Mouse (Mus musculus) midbrain, postnatal 0 days (tissue): ENCODE measurements around the gene Larp4b. TPM values are rescaled to one million over a fixed set of nuclear protein-coding genes. Genes with fewer than 3 reads are reported as not detected.

Experiments used
- ATAC-seq: fragments of 200-750 bp; cut with Nextera tagmentation; 2 replicates; pipeline ENCODE4 v1.8.0; 2017; ENCODE audit warnings: moderate number of reproducible peaks, mild to moderate bottlenecking, moderate TSS enrichment, moderate library complexity; ENCODE audit not compliant: low FRiP score
- DNase-seq: peaks from one replicate; pipeline ENCODE4 v3.0.0-alpha.2; 2015; ENCODE audit warnings: low spot score
- H3K27ac ChIP-seq: fragments of 300-500 bp; sonication (generic); 2 replicates; pipeline ENCODE4 v1.5.1; 2014; ENCODE audit warnings: low read depth, mild to moderate bottlenecking, low read length, mixed read lengths
- H3K27me3 ChIP-seq: fragments of 300-500 bp; sonication (generic); 2 replicates; pipeline ENCODE4 v1.6.1; 2014; ENCODE audit warnings: low read length, control low read depth, mixed read lengths; ENCODE audit not compliant: insufficient read depth
- H3K36me3 ChIP-seq: fragments of 300-500 bp; sonication (generic); 2 replicates; pipeline ENCODE4 v1.6.1; 2014; ENCODE audit warnings: low read length, control low read depth, mixed read lengths; ENCODE audit not compliant: insufficient read depth
- H3K4me1 ChIP-seq: fragments of 300-500 bp; sonication (generic); 2 replicates; pipeline ENCODE4 v1.6.1; 2014; ENCODE audit warnings: mild to moderate bottlenecking, control low read depth, antibody characterized with exemption, low read length, mixed read lengths; ENCODE audit not compliant: insufficient read depth
- H3K4me2 ChIP-seq: fragments of 300-500 bp; sonication (generic); 2 replicates; pipeline ENCODE4 v1.6.1; 2014; ENCODE audit warnings: low read depth, mild to moderate bottlenecking, low read length, mixed read lengths; ENCODE audit not compliant: poor library complexity, severe bottlenecking
- H3K4me3 ChIP-seq: fragments of 300-500 bp; sonication (generic); 2 replicates; pipeline ENCODE4 v1.5.1; 2014; ENCODE audit warnings: low read depth, mild to moderate bottlenecking, low read length, moderate library complexity
- H3K9ac ChIP-seq: fragments of 300-500 bp; sonication (generic); replicated peaks from 2 replicates; pipeline ENCODE4 v1.6.1; 2014; ENCODE audit warnings: mild to moderate bottlenecking, low read length, moderate library complexity, mixed read lengths; ENCODE audit not compliant: poor library complexity, severe bottlenecking
- H3K9me3 ChIP-seq: fragments of 300-500 bp; sonication (generic); 2 replicates; pipeline ENCODE4 v1.6.1; 2016; ENCODE audit warnings: low read length, control low read depth
- CTCF ChIP-seq: IDR thresholded peaks from 2 replicates; pipeline ENCODE4 v1.5.1; 2016; ENCODE audit warnings: antibody characterized with exemption, mild to moderate bottlenecking
- WGBS: fragments of 180-500 bp; shearing (Covaris S2); extraction: QIAGEN DNeasy Blood & Tissue Kit; methylation state at CpG from one replicate; pipeline ENCODE4 v1.1.7; 2014; 5-methylcytosine and 5-hydroxymethylcytosine counted together
- polyA plus RNA-seq: library from polyadenylated mRNA; unstranded; fragments of >200 nt; fragmentation: Nextera tagmentation; extraction: Ambion mirVana; gene quantifications from 2 replicates; pipeline ENCODE4 v1.2.1, GENCODE M21; 2015
- total RNA-seq: library from RNA; depleted of rRNA; stranded (reverse); fragments of >200 nt; gene quantifications from 2 replicates; pipeline ENCODE4 v1.2.3, GENCODE M21; 2014

Gene Larp4b
- total and polyA plus RNA-seq, 2 experiments from 2014 or later: 40.8 to 78.3 TPM

DNA sequence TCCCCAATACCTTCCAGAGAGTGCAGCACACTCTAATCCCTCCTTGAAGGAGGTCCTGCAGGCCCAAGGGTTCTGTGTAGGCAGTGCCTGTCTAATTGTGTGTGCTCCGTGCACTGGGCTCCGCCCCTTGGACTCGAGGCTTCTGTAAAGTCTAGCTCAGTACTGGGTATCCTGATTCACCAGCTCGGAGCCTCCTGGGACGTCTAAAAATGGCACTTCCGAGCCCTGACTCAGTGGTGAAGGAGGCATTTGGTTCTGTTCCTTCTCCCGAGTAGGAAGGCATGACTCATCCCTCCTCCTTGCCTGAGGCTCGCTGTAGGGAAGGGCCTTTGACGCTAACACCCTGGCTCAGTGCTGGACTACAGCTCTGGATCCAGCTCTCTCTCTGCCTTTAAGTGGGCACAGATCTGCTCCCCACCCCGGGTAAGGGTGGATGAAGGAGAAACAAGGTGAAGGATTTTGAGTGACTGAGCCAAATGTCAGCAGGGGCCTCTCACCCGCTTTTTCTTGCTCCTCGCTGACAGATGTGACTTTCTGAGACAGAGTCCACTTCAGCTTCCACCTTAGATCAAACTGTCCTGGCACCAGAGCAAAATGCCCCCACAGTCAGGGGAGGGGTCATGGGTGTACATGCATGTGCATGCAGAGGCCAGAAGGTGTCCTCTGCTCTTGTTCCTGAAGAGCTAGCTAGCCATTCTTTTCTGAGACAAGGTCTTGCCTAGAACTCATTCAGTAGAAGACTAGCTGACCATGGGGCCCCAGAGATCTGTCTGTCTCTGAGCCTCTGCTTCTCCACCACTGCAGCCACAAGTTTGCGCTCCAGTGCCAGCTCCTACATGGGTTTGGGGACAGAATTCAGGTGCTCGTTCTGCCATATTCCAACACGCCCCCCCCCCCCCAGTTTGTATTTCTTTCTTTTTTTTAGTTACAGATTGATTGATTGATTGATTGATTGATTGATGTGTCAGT lies 97.8 kb downstream of the Larp4b start:
- no peaks in the 10 kb centered on the region; the same call in 1 of the 2 replicates for H3K4me1 ChIP-seq
- H3K36me3 ChIP-seq: no peaks in the 10 kb centered on the region
- H3K4me2 ChIP-seq: peak overlapping the region; percentile 10; the same call in 1 of the 2 replicates
- ATAC-seq (no peak; the same call in 1 of the 2 replicates), DNase-seq (peak; percentile 10)
- 48% methylated on average over 15 of the region's 15 CpGs for WGBS
- no peak for TF ChIP-seq CTCF
- H3K9ac ChIP-seq: no peak overlapping the region
- H3K9me3 ChIP-seq: no peaks in the 10 kb centered on the region
- H3K27ac ChIP-seq: no peak overlapping the region
- H3K4me3 ChIP-seq: no peak overlapping the region
- no peaks in the 10 kb centered on the region for H3K27me3 ChIP-seq

- no peak overlapping the region for H3K27ac ChIP-seq
- H3K27me3 ChIP-seq: no peaks in the 10 kb centered on the region
- WGBS: 25% methylated on average over 9 of the region's 9 CpGs
- H3K4me1 ChIP-seq: no peaks in the 10 kb centered on the region; the same call in 1 of the 2 replicates
- no peak overlapping the region for H3K4me3 ChIP-seq
- 0 out of 2 replicates have a peak, but pooled peaks have one; percentile 15 for ATAC-seq
- no peak overlapping the region for H3K4me2 ChIP-seq
- H3K9me3 ChIP-seq: no peaks in the 10 kb centered on the region
- no peak for TF ChIP-seq CTCF
- no peak for DNase-seq
- H3K9ac ChIP-seq: no peak overlapping the region
- H3K36me3 ChIP-seq: no peaks in the 10 kb centered on the region
Measured at GRCm38 (mm10) chr13:9192797-9193330, 99.2 kb downstream of the Larp4b start.

GRCm38 (mm10) chr13:9194656-9195055 lies 101.0 kb downstream of the Larp4b start:
- ATAC-seq: no peak
- Histone ChIP-seq H3K9me3 (no peaks in the 10 kb centered on the region), H3K36me3 (no peaks in the 10 kb centered on the region), H3K4me2 (no peak overlapping the region), H3K4me3 (no peak overlapping the region), H3K4me1 (no peaks in the 10 kb centered on the region), H3K27me3 (no peaks in the 10 kb centered on the region), H3K9ac (no peak overlapping the region), H3K27ac (no peak overlapping the region)
- peak; percentile 44 for TF ChIP-seq CTCF
- 88% methylated on average over 4 of the region's 4 CpGs for WGBS
- no peak for DNase-seq

DNA sequence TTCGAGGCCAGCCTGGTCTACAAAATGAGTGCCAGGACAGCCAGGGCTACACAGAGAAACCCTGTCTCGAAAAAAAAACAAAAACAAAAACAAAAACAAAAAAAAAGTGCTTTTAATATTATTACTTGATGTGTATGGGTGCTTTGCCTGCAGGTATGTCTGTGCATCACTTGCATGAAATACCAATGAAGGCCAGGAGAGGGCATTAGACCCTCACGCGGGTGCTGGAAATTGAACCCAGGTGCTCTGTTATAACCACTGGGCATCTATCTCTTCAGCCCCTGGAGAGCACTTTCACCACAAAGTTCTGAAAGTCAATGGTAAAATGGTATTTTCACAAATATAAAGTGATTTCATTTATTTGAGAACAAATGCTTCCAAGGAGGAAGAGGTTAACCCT lies 101.9 kb downstream of the Larp4b start:
- Histone ChIP-seq H3K4me3 (no peak overlapping the region), H3K9ac (no peak overlapping the region)

GRCm38 (mm10) chr13:9198106-9198505 lies 104.4 kb downstream of the Larp4b start:
- WGBS: 85% methylated on average over 3 of the region's 3 CpGs
- H3K27me3 ChIP-seq: no peaks in the 10 kb centered on the region

More for the DNA sequence above, 101.9 kb downstream of the Larp4b start:
- DNase-seq (no peak), ATAC-seq (no peak)
- H3K27ac ChIP-seq: no peak overlapping the region
- H3K4me1 ChIP-seq: no peaks in the 10 kb centered on the region
- H3K36me3 ChIP-seq: no peaks in the 10 kb centered on the region
- H3K9me3 ChIP-seq: no peaks in the 10 kb centered on the region
- H3K27me3 ChIP-seq: no peaks in the 10 kb centered on the region
- H3K4me2 ChIP-seq: no peak overlapping the region
- no peak for TF ChIP-seq CTCF
- WGBS: 65% methylated on average over 4 of the region's 4 CpGs

More at GRCm38 (mm10) chr13:9198106-9198505, 104.4 kb downstream of the Larp4b start:
- H3K9ac ChIP-seq: no peak overlapping the region
- H3K4me3 ChIP-seq: no peak overlapping the region
- H3K4me2 ChIP-seq: no peak overlapping the region
- no peak for TF ChIP-seq CTCF
- DNase-seq: no peak
- H3K4me1 ChIP-seq: no peaks in the 10 kb centered on the region
- H3K9me3 ChIP-seq: no peaks in the 10 kb centered on the region
- no peak overlapping the region for H3K27ac ChIP-seq
- H3K36me3 ChIP-seq: no peaks in the 10 kb centered on the region
- ATAC-seq: no peak
